Mouse (Mus musculus) midbrain, embryonic 14.5 days (tissue): Measurements from ENCODE around the gene Olfr1302. TPM values are rescaled to one million over a fixed set of nuclear protein-coding genes. Genes with fewer than 3 reads are reported as not detected.

Experiments
- ATAC-seq: fragments of 200-750 bp; cut with Nextera tagmentation; 2 replicates; pipeline ENCODE4 v1.8.0; 2017; ENCODE audit warnings: moderate number of reproducible peaks, moderate library complexity; ENCODE audit not compliant: low FRiP score, low TSS enrichment
- DNase-seq: peaks from one replicate; pipeline ENCODE4 v3.0.0-alpha.2; 2015
- H3K27ac ChIP-seq: fragments of 300-500 bp; sonication (generic); replicated peaks from 2 replicates; pipeline ENCODE4 v1.5.1; 2014; ENCODE audit warnings: mild to moderate bottlenecking, low read depth, low read length, moderate library complexity
- H3K27me3 ChIP-seq: fragments of 300-500 bp; sonication (generic); 2 replicates; pipeline ENCODE4 v1.6.1; 2014; ENCODE audit warnings: low read length, control low read depth, mixed read lengths; ENCODE audit not compliant: control insufficient read depth, insufficient read depth
- H3K36me3 ChIP-seq: fragments of 300-500 bp; sonication (generic); 2 replicates; pipeline ENCODE4 v1.6.1; 2014; ENCODE audit warnings: low read length, control low read depth; ENCODE audit not compliant: control insufficient read depth, insufficient read depth
- H3K4me1 ChIP-seq: fragments of 300-500 bp; sonication (generic); 2 replicates; pipeline ENCODE4 v1.6.1; 2014; ENCODE audit warnings: mild to moderate bottlenecking, antibody characterized with exemption, low read length, control low read depth; ENCODE audit not compliant: control insufficient read depth, insufficient read depth
- H3K4me2 ChIP-seq: fragments of 300-500 bp; sonication (generic); 2 replicates; pipeline ENCODE4 v1.6.1; 2014; ENCODE audit warnings: mild to moderate bottlenecking, low read length, moderate library complexity
- H3K4me3 ChIP-seq: fragments of 300-500 bp; sonication (generic); replicated peaks from 2 replicates; pipeline ENCODE4 v1.5.1; 2014; ENCODE audit warnings: low read depth, low read length
- H3K9ac ChIP-seq: fragments of 300-500 bp; sonication (generic); replicated peaks from 2 replicates; pipeline ENCODE4 v1.6.1; 2014; ENCODE audit warnings: mild to moderate bottlenecking, low read length, moderate library complexity
- H3K9me3 ChIP-seq: fragments of 300-500 bp; sonication (generic); 2 replicates; pipeline ENCODE4 v1.6.1; 2016; ENCODE audit warnings: low read length, control low read depth, mixed read lengths; ENCODE audit not compliant: control insufficient read depth
- WGBS: fragments of 180-500 bp; shearing (Covaris S2); extraction: QIAGEN DNeasy Blood & Tissue Kit; methylation state at CpG from one replicate; pipeline ENCODE4 v1.1.7; 2014; 5-methylcytosine and 5-hydroxymethylcytosine counted together
- polyA plus RNA-seq: library from polyadenylated mRNA; unstranded; fragments of >200 nt; fragmentation: Nextera tagmentation; extraction: Ambion mirVana; gene quantifications from 2 replicates; pipeline ENCODE4 v1.2.1, GENCODE M21; 2014

The Olfr1302 gene
- not detected in 2 replicates for polyA plus RNA-seq

DNA sequence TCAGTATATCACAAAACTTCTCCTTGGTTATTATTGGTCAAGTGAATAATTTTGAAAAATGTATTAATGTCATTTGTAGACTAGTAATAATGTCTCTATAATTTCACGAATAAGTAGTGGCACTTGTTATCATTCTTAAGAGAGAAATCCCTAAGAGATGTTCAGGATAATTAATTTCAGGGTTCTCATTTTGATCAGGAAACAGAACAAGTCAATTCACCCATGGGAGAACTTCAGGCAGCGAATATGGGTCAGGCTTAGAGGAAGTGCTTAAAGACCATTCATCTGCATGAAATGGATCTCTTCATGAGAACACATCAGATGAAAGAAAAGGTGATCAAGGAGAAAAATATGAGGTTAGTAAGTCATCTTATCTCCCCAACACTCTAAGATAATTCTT, at the start of gene Olfr1302:
Gene Olfr1302 (plus strand): TSS at position 301 of the 400 bp plus-strand sequence.
- Histone ChIP-seq H3K27me3 (no peaks in the 10 kb centered on the region), H3K4me3 (no peak within 1 kb of the TSS), H3K36me3 (no peaks in the 10 kb centered on the region), H3K4me2 (no peak within 1 kb of the TSS), H3K9ac (no peak within 1 kb of the TSS), H3K4me1 (no peaks in the 10 kb centered on the region), H3K9me3 (no peaks in the 10 kb centered on the region), H3K27ac (no peak within 1 kb of the TSS)
- ATAC-seq (no peak), DNase-seq (no peak)
- 79% methylated on average over 2 of the region's 2 CpGs for WGBS

DNA sequence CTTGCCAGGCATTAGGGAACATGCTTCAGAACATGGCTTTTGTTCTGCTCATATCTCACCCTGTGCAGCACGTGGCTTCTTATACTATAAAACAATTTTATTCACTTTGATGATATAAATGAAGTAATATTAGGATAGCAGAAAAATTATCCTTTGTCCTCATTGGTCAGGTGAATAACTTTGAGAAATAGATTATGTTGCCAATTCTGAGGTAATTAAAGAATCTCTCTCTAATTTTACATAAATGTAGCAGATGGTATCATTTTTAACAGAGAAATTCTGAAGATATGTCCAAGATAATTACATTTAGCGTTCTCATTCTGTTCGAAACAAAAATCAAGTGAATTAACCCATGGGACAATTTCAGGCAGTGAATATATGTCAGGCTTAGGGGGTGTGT, 26.5 kb upstream of the Olfr1302 start, which contains the start of gene Olfr1301:
Gene Olfr1301 (plus strand): TSS at position 301 of the 400 bp plus-strand sequence.
- Histone ChIP-seq H3K4me2 (no peak within 1 kb of the TSS), H3K4me3 (no peak within 1 kb of the TSS), H3K27ac (no peak within 1 kb of the TSS), H3K4me1 (no peaks in the 10 kb centered on the region), H3K9me3 (no peaks in the 10 kb centered on the region), H3K36me3 (no peaks in the 10 kb centered on the region), H3K27me3 (no peaks in the 10 kb centered on the region), H3K9ac (no peak within 1 kb of the TSS)
- DNase-seq: no peak
- WGBS: 85% methylated on average over 3 of the region's 3 CpGs
- ATAC-seq: no peak

DNA sequence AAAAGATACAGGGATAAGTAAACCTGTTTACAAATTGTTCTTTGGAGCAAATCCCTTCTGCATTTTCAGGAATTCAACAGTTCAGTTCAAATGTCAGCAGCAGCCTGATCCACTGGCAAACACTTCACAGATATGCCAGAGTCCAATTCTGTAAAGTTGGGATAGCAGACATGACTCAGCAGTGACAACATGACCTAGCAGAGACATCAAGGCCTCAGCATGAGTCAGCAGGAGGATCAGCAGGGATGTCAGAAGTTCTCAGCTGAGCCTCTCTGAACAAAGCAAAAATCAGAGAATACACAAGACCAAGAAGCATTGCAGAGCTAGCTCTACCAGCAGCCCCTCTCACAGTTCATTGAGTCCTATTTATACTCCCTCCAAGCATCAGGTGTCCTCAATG, 35.7 kb downstream of the Olfr1302 start:
- ATAC-seq: no peak

DNA sequence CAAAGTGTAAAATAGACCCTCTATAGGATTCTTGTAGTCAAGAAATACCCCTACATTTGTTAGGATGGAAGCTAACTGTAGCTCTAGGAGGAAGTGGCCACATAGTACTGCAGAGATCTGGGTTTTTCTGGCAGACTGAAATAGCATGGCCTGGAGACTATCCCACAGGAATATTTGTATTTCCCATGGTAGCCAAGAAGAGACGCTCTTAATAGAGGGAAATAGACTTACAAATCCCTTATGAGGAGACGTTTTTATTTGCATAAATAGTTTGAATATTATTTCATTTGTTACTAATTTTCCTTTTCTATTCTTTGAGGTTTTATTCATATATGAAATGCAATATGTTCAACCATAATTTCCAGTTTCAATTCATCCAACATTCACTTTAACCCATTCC, 43.0 kb downstream of the Olfr1302 start, which contains the start of gene Olfr1303:
Gene Olfr1303 (minus strand): TSS at position 101 of the 400 bp plus-strand sequence.
- 85% methylated on average over 2 of the region's 2 CpGs for WGBS
- no peak within 1 kb of the TSS for H3K9ac ChIP-seq

More for the DNA sequence above, 35.7 kb downstream of the Olfr1302 start:
- H3K4me2 ChIP-seq: no peak overlapping the region
- no peaks in the 10 kb centered on the region for H3K9me3 ChIP-seq
- H3K36me3 ChIP-seq: no peaks in the 10 kb centered on the region
- H3K4me1 ChIP-seq: no peaks in the 10 kb centered on the region
- H3K9ac ChIP-seq: no peak overlapping the region
- no peak overlapping the region for H3K4me3 ChIP-seq
- no peak for DNase-seq
- H3K27me3 ChIP-seq: no peaks in the 10 kb centered on the region
- H3K27ac ChIP-seq: no peak overlapping the region

More for the DNA sequence above, 43.0 kb downstream of the Olfr1302 start, which contains the start of gene Olfr1303:
- no peaks in the 10 kb centered on the region for H3K27me3 ChIP-seq
- no peaks in the 10 kb centered on the region for H3K9me3 ChIP-seq
- no peaks in the 10 kb centered on the region for H3K4me1 ChIP-seq
- H3K36me3 ChIP-seq: no peaks in the 10 kb centered on the region
- H3K27ac ChIP-seq: no peak within 1 kb of the TSS
- no peak for ATAC-seq
- no peak within 1 kb of the TSS for H3K4me2 ChIP-seq
- no peak within 1 kb of the TSS for H3K4me3 ChIP-seq
- DNase-seq: no peak

Other genes starting within 250 kb of the Olfr1302 start
- not detected in 2 replicates for gene Olfr1294, start 237.1 kb upstream of the Olfr1302 start, polyA plus RNA-seq
- not detected in 2 replicates for gene Olfr1295, start 207.7 kb upstream of the Olfr1302 start, polyA plus RNA-seq
- gene Olfr1297, start 150.9 kb upstream of the Olfr1302 start, polyA plus RNA-seq: not detected in 2 replicates
- not detected in 2 replicates for gene Olfr1298, start 128.2 kb upstream of the Olfr1302 start, polyA plus RNA-seq
- gene Olfr1299, start 116.0 kb upstream of the Olfr1302 start, polyA plus RNA-seq: not detected in 2 replicates
- not detected in 2 replicates for gene Olfr1301, start 26.4 kb upstream of the Olfr1302 start, polyA plus RNA-seq
- not detected in 2 replicates for gene Olfr1303, start 42.9 kb downstream of the Olfr1302 start, polyA plus RNA-seq
- gene Olfr1305, start 99.7 kb downstream of the Olfr1302 start, polyA plus RNA-seq: not detected in 2 replicates
- gene Olfr1306, start 138.8 kb downstream of the Olfr1302 start, polyA plus RNA-seq: not detected in 2 replicates
- 0.01 TPM in 1 of 2 replicates, not detected in the other for gene Olfr1307, start 172.0 kb downstream of the Olfr1302 start, polyA plus RNA-seq
- not detected in 2 replicates for gene Olfr1308, start 187.5 kb downstream of the Olfr1302 start, polyA plus RNA-seq
- not detected in 2 replicates for gene Olfr1309, start 212.9 kb downstream of the Olfr1302 start, polyA plus RNA-seq
- 0.22 TPM in 1 of 2 replicates, not detected in the other for gene Olfr1310, start 235.3 kb downstream of the Olfr1302 start, polyA plus RNA-seq
- not detected in 2 replicates for gene Olfr1311, start 247.0 kb downstream of the Olfr1302 start, polyA plus RNA-seq